Mouse (Mus musculus): Measurements from ENCODE around the gene Flt4. TPM values are rescaled to one million over a fixed set of nuclear protein-coding genes. Genes with fewer than 3 reads are reported as not detected.
"Not testable (repeated sequence)": the region's sequence is repeated elsewhere in the genome, so short reads cannot be mapped to it uniquely, and the experiment has no call there.

The Flt4 gene
- total RNA-seq (2012; rRNA removed) = 0.08 and 0.17 TPM in 2 replicates
- total RNA-seq (2014; rRNA removed) = not detected in 2 replicates
- 0.06 and 0.08 TPM in 2 replicates for polyA plus RNA-seq (2012; ENCODE audit: insufficient read length, low read depth)

DNA sequence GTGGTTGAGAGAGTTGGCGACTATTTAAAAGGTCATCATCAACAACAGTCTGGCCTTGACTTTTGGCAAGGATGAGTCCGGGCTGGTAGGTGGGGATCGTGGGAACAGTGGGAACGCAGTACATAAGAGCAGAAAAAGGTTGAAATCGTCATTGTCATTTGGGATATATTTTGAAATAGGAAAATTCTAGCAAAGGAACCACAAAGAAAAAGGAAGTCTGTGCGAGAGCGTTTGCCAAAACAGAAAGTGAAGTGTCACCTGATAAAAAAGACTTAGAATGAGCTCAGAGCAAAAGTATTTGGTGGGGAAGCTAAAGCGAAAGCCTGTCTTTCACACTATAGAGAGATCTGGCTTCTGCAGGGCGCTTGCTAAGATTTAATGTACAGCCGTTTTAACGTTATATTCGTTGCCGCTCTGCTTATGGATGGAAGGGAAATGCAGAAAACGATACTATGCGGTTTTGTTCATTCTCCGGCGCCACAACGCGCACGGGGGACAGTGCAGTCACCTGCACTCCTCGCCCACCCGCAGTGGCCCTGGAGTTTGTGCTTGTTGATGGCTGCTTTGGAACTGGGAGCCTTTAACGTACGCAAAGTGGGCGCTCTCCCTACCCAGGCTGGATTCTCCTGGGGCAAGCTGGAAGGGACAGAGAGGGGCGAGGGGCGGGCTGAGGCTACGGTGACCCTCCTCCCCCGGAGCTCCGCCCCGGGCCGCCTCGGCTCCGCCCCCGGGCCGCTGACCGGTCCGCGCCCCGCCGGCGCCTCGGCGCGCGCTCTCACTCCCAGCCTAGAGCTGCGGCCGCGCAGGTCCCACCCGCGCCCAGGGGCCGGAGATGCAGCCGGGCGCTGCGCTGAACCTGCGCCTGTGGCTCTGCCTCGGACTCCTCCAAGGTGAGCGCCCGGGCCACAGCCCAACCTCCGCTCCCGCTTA, at the start of gene Flt4:
Gene Flt4, plus strand, starts transcription at position 326 of the 930 bp plus-strand sequence.
- H3K9me3 ChIP-seq (replicated peaks; ENCODE audit: low read length); dilution Hi-C loops (cut with MboI; ENCODE audit: extremely low pct_ligation_motif_present, extremely low pct_unique_long_range_greater_than_20kb, low sequenced_read_pairs); in situ Hi-C loops (cut with MboI; ENCODE audit: low pct_ligation_motif_present, low pct_unique_long_range_greater_than_20kb, low sequenced_read_pairs); H3K36me3 ChIP-seq (replicated peaks in 1 of 2; ENCODE audit: control insufficient read depth in 1 of 2, insufficient read depth in 1 of 2, low read length in 1 of 2); H3K27ac ChIP-seq (ENCODE audit: insufficient read depth, low read depth); H3K79me2 ChIP-seq (replicated peaks; ENCODE audit: control insufficient read depth, extremely low read depth, insufficient read depth, poor library complexity, severe bottlenecking); DNase-seq (ENCODE audit: extremely low read depth): not testable (repeated sequence)
- TF ChIP-seq NRF1 (IDR thresholded peaks at IDR 0.05; ENCODE audit: low read depth, low read length) (peak; percentile 32; the same call in 1 of the 2 replicates), MXI1 (IDR thresholded peaks at IDR 0.05; ENCODE audit: low read depth, low read length) (0 out of 2 replicates have a peak, but pooled peaks have one; percentile 12), TBP (conservative IDR thresholded peaks at IDR 0.05; ENCODE audit: low read depth, low read length) (0 out of 2 replicates have a peak, but pooled peaks have one; percentile 11)
- Histone ChIP-seq H3K9ac (ENCODE audit: insufficient read depth, low read depth) (peak within 1 kb of the TSS; percentile 1; the same call in 1 of the 2 replicates), H3K4me1 (ENCODE audit: control insufficient read depth in 1 of 2, insufficient read depth in 2 of 2) (peaks cover 2 to 12% of the 10 kb centered on the region in 2 experiments; a peak in 3 of 4 replicates), H3K4me2 (ENCODE audit: insufficient read depth, low read depth, poor library complexity, severe bottlenecking) (peak within 1 kb of the TSS; percentile 59), H3K27me3 (replicated peaks) (peaks cover 24% of the 10 kb centered on the region), H3K4me3 (replicated peaks in 1 of 3; ENCODE audit: low read depth in 2 of 3, low read length in 2 of 3, poor library complexity in 1 of 3) (peak within 1 kb of the TSS; percentile 48 to 68 (median 55))

DNA sequence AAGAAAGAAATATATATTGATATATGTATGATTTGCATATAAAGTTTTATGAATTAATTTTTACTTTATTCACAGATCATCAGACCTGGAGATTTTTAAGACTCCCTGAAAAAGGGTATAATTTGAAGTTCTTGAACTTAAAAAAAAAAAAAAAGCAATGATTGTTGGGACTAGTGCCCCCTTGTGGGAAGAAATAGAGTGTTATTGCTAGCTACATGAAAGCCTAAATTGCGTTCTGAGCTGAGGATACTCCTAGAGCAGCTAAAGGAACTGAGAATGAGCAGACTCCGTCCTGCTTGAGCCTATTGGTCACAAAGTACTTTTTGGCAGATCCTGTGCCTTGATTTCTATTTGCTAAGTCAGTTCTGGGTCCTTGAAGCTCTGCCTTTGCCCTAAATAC, 34.0 kb upstream of the Flt4 start:
- TF ChIP-seq CTCF (conservative IDR thresholded peaks at IDR 0.05 in 1 of 2, IDR thresholded peaks at IDR 0.05 in 1 of 2; ENCODE audit: low read depth in 2 of 2, low read length in 2 of 2) = peak; percentile 45 to 67; a peak in 3 of 4 replicates
- peak; percentile 32; the same call in 1 of the 2 replicates for TF ChIP-seq SMC3 (IDR thresholded peaks at IDR 0.05; ENCODE audit: low read depth, low read length)
- peak; percentile 96 for TF ChIP-seq ZNF384 (IDR thresholded peaks at IDR 0.05; ENCODE audit: low read depth, low read length)
- in situ Hi-C loops (cut with MboI; ENCODE audit: low pct_ligation_motif_present, low pct_unique_long_range_greater_than_20kb, low sequenced_read_pairs) = not testable (repeated sequence)

GRCm38 (mm10) chr11:49580452-49580851, 28.6 kb upstream of the Flt4 start:
- H3K4me2 ChIP-seq (ENCODE audit: insufficient read depth, low read depth, poor library complexity, severe bottlenecking); H3K36me3 ChIP-seq (replicated peaks in 1 of 2; ENCODE audit: control insufficient read depth in 1 of 2, insufficient read depth in 1 of 2, low read length in 1 of 2); H3K79me2 ChIP-seq (replicated peaks; ENCODE audit: control insufficient read depth, extremely low read depth, insufficient read depth, poor library complexity, severe bottlenecking); DNase-seq (ENCODE audit: extremely low read depth); H3K9ac ChIP-seq (ENCODE audit: insufficient read depth, low read depth); H3K27ac ChIP-seq (ENCODE audit: insufficient read depth, low read depth); H3K4me3 ChIP-seq (replicated peaks in 1 of 3; ENCODE audit: low read depth in 2 of 3, low read length in 2 of 3, poor library complexity in 1 of 3); H3K9me3 ChIP-seq (replicated peaks; ENCODE audit: low read length); H3K27me3 ChIP-seq (replicated peaks); H3K4me1 ChIP-seq (ENCODE audit: control insufficient read depth in 1 of 2, insufficient read depth in 2 of 2); in situ Hi-C loops (cut with MboI; ENCODE audit: low pct_ligation_motif_present, low pct_unique_long_range_greater_than_20kb, low sequenced_read_pairs); dilution Hi-C loops (cut with MboI; ENCODE audit: extremely low pct_ligation_motif_present, extremely low pct_unique_long_range_greater_than_20kb, low sequenced_read_pairs): not testable (repeated sequence)

More for the DNA sequence above, 34.0 kb upstream of the Flt4 start:
- H3K27ac ChIP-seq (ENCODE audit: insufficient read depth, low read depth); H3K27me3 ChIP-seq (replicated peaks); H3K9me3 ChIP-seq (replicated peaks; ENCODE audit: low read length); H3K9ac ChIP-seq (ENCODE audit: insufficient read depth, low read depth); H3K4me3 ChIP-seq (replicated peaks in 1 of 3; ENCODE audit: low read depth in 2 of 3, low read length in 2 of 3, poor library complexity in 1 of 3); H3K79me2 ChIP-seq (replicated peaks; ENCODE audit: control insufficient read depth, extremely low read depth, insufficient read depth, poor library complexity, severe bottlenecking); H3K4me2 ChIP-seq (ENCODE audit: insufficient read depth, low read depth, poor library complexity, severe bottlenecking); H3K4me1 ChIP-seq (ENCODE audit: control insufficient read depth in 1 of 2, insufficient read depth in 2 of 2); dilution Hi-C loops (cut with MboI; ENCODE audit: extremely low pct_ligation_motif_present, extremely low pct_unique_long_range_greater_than_20kb, low sequenced_read_pairs); H3K36me3 ChIP-seq (replicated peaks in 1 of 2; ENCODE audit: control insufficient read depth in 1 of 2, insufficient read depth in 1 of 2, low read length in 1 of 2): not testable (repeated sequence)
- peak; percentile 54 for DNase-seq (ENCODE audit: extremely low read depth)
